Mouse (Mus musculus) hindbrain, embryonic 15.5 days (tissue): ENCODE data around the gene Ranbp6. TPM values are rescaled to one million over a fixed set of nuclear protein-coding genes. Genes with fewer than 3 reads are reported as not detected.

Experiments
- ATAC-seq: fragments of 200-750 bp; cut with Nextera tagmentation; 2 replicates; pipeline ENCODE4 v1.8.0; 2017; ENCODE audit warnings: low read depth, moderate number of reproducible peaks, moderate TSS enrichment; ENCODE audit not compliant: low FRiP score
- H3K27ac ChIP-seq: fragments of 300-500 bp; sonication (generic); replicated peaks from 2 replicates; pipeline ENCODE4 v1.5.1; 2015; ENCODE audit warnings: mild to moderate bottlenecking, inconsistent platforms
- H3K27me3 ChIP-seq: fragments of 300-500 bp; sonication (generic); 2 replicates; pipeline ENCODE4 v1.6.1; 2015; ENCODE audit warnings: control low read depth, inconsistent platforms
- H3K36me3 ChIP-seq: fragments of 300-500 bp; sonication (generic); 2 replicates; pipeline ENCODE4 v1.6.1; 2015; ENCODE audit warnings: control low read depth, inconsistent platforms
- H3K4me1 ChIP-seq: fragments of 300-500 bp; sonication (generic); replicated peaks from 2 replicates; pipeline ENCODE4 v1.6.1; 2015; ENCODE audit warnings: control low read depth, inconsistent platforms
- H3K4me2 ChIP-seq: fragments of 300-500 bp; sonication (generic); 2 replicates; pipeline ENCODE4 v1.6.1; 2015; ENCODE audit warnings: moderate library complexity, mild to moderate bottlenecking, inconsistent platforms
- H3K4me3 ChIP-seq: fragments of 300-500 bp; sonication (generic); 2 replicates; pipeline ENCODE4 v1.5.1; 2015; ENCODE audit warnings: mild to moderate bottlenecking, inconsistent platforms
- H3K9ac ChIP-seq: fragments of 300-500 bp; sonication (generic); 2 replicates; pipeline ENCODE4 v1.6.1; 2015; ENCODE audit warnings: inconsistent platforms
- H3K9me3 ChIP-seq: fragments of 300-500 bp; sonication (generic); 2 replicates; pipeline ENCODE4 v1.6.1; 2016; ENCODE audit warnings: control low read depth, inconsistent platforms
- WGBS: fragments of 180-500 bp; shearing (Covaris S2); methylation state at CpG from one replicate; pipeline ENCODE4 v1.1.7; 2015; 5-methylcytosine and 5-hydroxymethylcytosine counted together
- polyA plus RNA-seq: library from polyadenylated mRNA; unstranded; fragments of >200 nt; fragmentation: Nextera tagmentation; extraction: Ambion mirVana; gene quantifications from 2 replicates; pipeline ENCODE4 v1.2.1, GENCODE M21; 2015

The Ranbp6 gene
- polyA plus RNA-seq, 1 experiment from 2014 or later: 42.8 TPM

- no peaks in the 10 kb centered on the region for H3K27me3 ChIP-seq
- no peaks in the 10 kb centered on the region for H3K9me3 ChIP-seq
- H3K4me1 ChIP-seq: peaks cover 35% of the 10 kb centered on the region
- peak overlapping the region; percentile 98 for H3K27ac ChIP-seq
- H3K4me2 ChIP-seq: peak overlapping the region; percentile 73
- H3K9ac ChIP-seq: peak overlapping the region; percentile 79
- peaks cover 16% of the 10 kb centered on the region for H3K36me3 ChIP-seq
- WGBS: under 1% methylated on average over 66 of the region's 72 CpGs
- peak overlapping the region; percentile 83 for H3K4me3 ChIP-seq
- peak; percentile 36 for ATAC-seq
These were observed 7.5 kb downstream of the Ranbp6 start for GRCm38 (mm10) chr19:29805101-29805916.

GRCm38 (mm10) chr19:29803946-29804345, 8.8 kb downstream of the Ranbp6 start:
- no peak overlapping the region for H3K27ac ChIP-seq
- peak overlapping the region; percentile 73 for H3K4me2 ChIP-seq
- H3K27me3 ChIP-seq: no peaks in the 10 kb centered on the region
- no peak for ATAC-seq
- no peaks in the 10 kb centered on the region for H3K9me3 ChIP-seq
- WGBS: 48% methylated on average over 3 of the region's 3 CpGs
- H3K9ac ChIP-seq: 0 out of 2 replicates have a peak overlapping the region, but pooled peaks have one; percentile 11
- peak overlapping the region; percentile 27 for H3K4me3 ChIP-seq
- peaks cover 22% of the 10 kb centered on the region for H3K4me1 ChIP-seq
- H3K36me3 ChIP-seq: peaks cover 3% of the 10 kb centered on the region

GRCm38 (mm10) chr19:29797371-29797770, 15.4 kb downstream of the Ranbp6 start:
- no peaks in the 10 kb centered on the region for H3K36me3 ChIP-seq
- no peak for ATAC-seq
- no peaks in the 10 kb centered on the region for H3K9me3 ChIP-seq
- 90% methylated on average over 3 of the region's 3 CpGs for WGBS
- H3K4me3 ChIP-seq: no peak overlapping the region
- H3K27me3 ChIP-seq: no peaks in the 10 kb centered on the region
- no peak overlapping the region for H3K9ac ChIP-seq
- no peak overlapping the region for H3K27ac ChIP-seq
- H3K4me1 ChIP-seq: peaks cover 3% of the 10 kb centered on the region
- H3K4me2 ChIP-seq: no peak overlapping the region

GRCm38 (mm10) chr19:29787997-29788396, 24.8 kb downstream of the Ranbp6 start:
- H3K27ac ChIP-seq: no peak overlapping the region
- H3K9ac ChIP-seq: no peak overlapping the region
- H3K36me3 ChIP-seq: peaks cover 12% of the 10 kb centered on the region
- H3K9me3 ChIP-seq: no peaks in the 10 kb centered on the region
- no peak overlapping the region for H3K4me2 ChIP-seq
- H3K4me1 ChIP-seq: no peaks in the 10 kb centered on the region
- no peaks in the 10 kb centered on the region for H3K27me3 ChIP-seq
- H3K4me3 ChIP-seq: no peak overlapping the region
- no peak for ATAC-seq

- H3K27ac ChIP-seq: no peak overlapping the region
- no peak overlapping the region for H3K9ac ChIP-seq
- ATAC-seq: no peak
- 86% methylated on average over 2 of the region's 2 CpGs for WGBS
- H3K27me3 ChIP-seq: no peaks in the 10 kb centered on the region
- H3K36me3 ChIP-seq: peaks cover 12% of the 10 kb centered on the region
- H3K4me2 ChIP-seq: no peak overlapping the region
- H3K4me1 ChIP-seq: no peaks in the 10 kb centered on the region
- no peaks in the 10 kb centered on the region for H3K9me3 ChIP-seq
- no peak overlapping the region for H3K4me3 ChIP-seq
These were observed 29.9 kb downstream of the Ranbp6 start for GRCm38 (mm10) chr19:29782914-29783313.

Other genes with a start within 250 kb of the Ranbp6 start
- 10.6 and 11.4 TPM in 2 replicates for gene Ermp1, start 164.6 kb downstream of the Ranbp6 start, polyA plus RNA-seq
- not detected in 2 replicates for gene Mlana, start 115.2 kb downstream of the Ranbp6 start, polyA plus RNA-seq
- gene 9930021J03Rik, start 7.0 kb downstream of the Ranbp6 start, polyA plus RNA-seq: 5.5 and 6.0 TPM in 2 replicates
- gene Il33, start 112.1 kb upstream of the Ranbp6 start, polyA plus RNA-seq: 2.6 and 3.0 TPM in 2 replicates
- gene Trpd52l3, start 190.8 kb upstream of the Ranbp6 start, polyA plus RNA-seq: not detected in 2 replicates
- gene Uhrf2, start 217.5 kb upstream of the Ranbp6 start, polyA plus RNA-seq: 49.5 and 50.2 TPM in 2 replicates